Mouse (Mus musculus) midbrain, postnatal 0 days (tissue): ENCODE results near the gene Vti1a. TPM values are rescaled to one million over a fixed set of nuclear protein-coding genes. Genes with fewer than 3 reads are reported as not detected.
A peak's percentile ranks its signal among the peaks of the same experiment; 100 is the strongest.

Source experiments
- ATAC-seq: fragments of 200-750 bp; cut with Nextera tagmentation; 2 replicates; pipeline ENCODE4 v1.8.0; 2017; ENCODE audit warnings: moderate number of reproducible peaks, mild to moderate bottlenecking, moderate TSS enrichment, moderate library complexity; ENCODE audit not compliant: low FRiP score
- DNase-seq: peaks from one replicate; pipeline ENCODE4 v3.0.0-alpha.2; 2015; ENCODE audit warnings: low spot score
- H3K27ac ChIP-seq: fragments of 300-500 bp; sonication (generic); 2 replicates; pipeline ENCODE4 v1.5.1; 2014; ENCODE audit warnings: low read depth, mild to moderate bottlenecking, low read length, mixed read lengths
- H3K27me3 ChIP-seq: fragments of 300-500 bp; sonication (generic); 2 replicates; pipeline ENCODE4 v1.6.1; 2014; ENCODE audit warnings: low read length, control low read depth, mixed read lengths; ENCODE audit not compliant: insufficient read depth
- H3K36me3 ChIP-seq: fragments of 300-500 bp; sonication (generic); 2 replicates; pipeline ENCODE4 v1.6.1; 2014; ENCODE audit warnings: low read length, control low read depth, mixed read lengths; ENCODE audit not compliant: insufficient read depth
- H3K4me1 ChIP-seq: fragments of 300-500 bp; sonication (generic); 2 replicates; pipeline ENCODE4 v1.6.1; 2014; ENCODE audit warnings: mild to moderate bottlenecking, control low read depth, antibody characterized with exemption, low read length, mixed read lengths; ENCODE audit not compliant: insufficient read depth
- H3K4me2 ChIP-seq: fragments of 300-500 bp; sonication (generic); 2 replicates; pipeline ENCODE4 v1.6.1; 2014; ENCODE audit warnings: low read depth, mild to moderate bottlenecking, low read length, mixed read lengths; ENCODE audit not compliant: poor library complexity, severe bottlenecking
- H3K4me3 ChIP-seq: fragments of 300-500 bp; sonication (generic); 2 replicates; pipeline ENCODE4 v1.5.1; 2014; ENCODE audit warnings: low read depth, mild to moderate bottlenecking, low read length, moderate library complexity
- H3K9ac ChIP-seq: fragments of 300-500 bp; sonication (generic); replicated peaks from 2 replicates; pipeline ENCODE4 v1.6.1; 2014; ENCODE audit warnings: mild to moderate bottlenecking, low read length, moderate library complexity, mixed read lengths; ENCODE audit not compliant: poor library complexity, severe bottlenecking
- H3K9me3 ChIP-seq: fragments of 300-500 bp; sonication (generic); 2 replicates; pipeline ENCODE4 v1.6.1; 2016; ENCODE audit warnings: low read length, control low read depth
- CTCF ChIP-seq: IDR thresholded peaks from 2 replicates; pipeline ENCODE4 v1.5.1; 2016; ENCODE audit warnings: antibody characterized with exemption, mild to moderate bottlenecking
- WGBS: fragments of 180-500 bp; shearing (Covaris S2); extraction: QIAGEN DNeasy Blood & Tissue Kit; methylation state at CpG from one replicate; pipeline ENCODE4 v1.1.7; 2014; 5-methylcytosine and 5-hydroxymethylcytosine counted together
- polyA plus RNA-seq: library from polyadenylated mRNA; unstranded; fragments of >200 nt; fragmentation: Nextera tagmentation; extraction: Ambion mirVana; gene quantifications from 2 replicates; pipeline ENCODE4 v1.2.1, GENCODE M21; 2015
- total RNA-seq: library from RNA; depleted of rRNA; stranded (reverse); fragments of >200 nt; gene quantifications from 2 replicates; pipeline ENCODE4 v1.2.3, GENCODE M21; 2014

The Vti1a gene
- total and polyA plus RNA-seq, 2 experiments from 2014 or later: 34.2 to 43.2 TPM

- no peak for DNase-seq
- Histone ChIP-seq H3K9ac (no peak overlapping the region), H3K9me3 (no peaks in the 10 kb centered on the region), H3K4me2 (no peak overlapping the region), H3K4me3 (no peak overlapping the region), H3K36me3 (no peaks in the 10 kb centered on the region), H3K27ac (no peak overlapping the region), H3K27me3 (no peaks in the 10 kb centered on the region), H3K4me1 (0 out of 2 replicates have a peak, but pooled peaks cover 3% of the 10 kb centered on the region)
- whole genome bisulfite sequencing: 55% methylated on average over 6 of the region's 6 CpGs
- TF ChIP-seq CTCF: no peak
- no peak for ATAC-seq
Observed at GRCm38 (mm10) chr19:55340521-55340920, 24.4 kb downstream of the Vti1a start.

GRCm38 (mm10) chr19:55341377-55341776, 25.3 kb downstream of the Vti1a start:
- WGBS: 49% methylated on average over 3 of the region's 3 CpGs
- peak; percentile 28 for DNase-seq

GRCm38 (mm10) chr19:55342423-55342822, 26.3 kb downstream of the Vti1a start:
- DNase-seq (no peak), ATAC-seq (no peak)
- H3K9me3 ChIP-seq: no peaks in the 10 kb centered on the region
- H3K27ac ChIP-seq: no peak overlapping the region
- no peak for TF ChIP-seq CTCF
- 91% methylated on average over 7 of the region's 7 CpGs for WGBS
- H3K9ac ChIP-seq: no peak overlapping the region
- no peaks in the 10 kb centered on the region for H3K36me3 ChIP-seq
- H3K4me2 ChIP-seq: no peak overlapping the region
- 0 out of 2 replicates have a peak, but pooled peaks cover 3% of the 10 kb centered on the region for H3K4me1 ChIP-seq
- H3K27me3 ChIP-seq: no peaks in the 10 kb centered on the region
- H3K4me3 ChIP-seq: no peak overlapping the region

More at GRCm38 (mm10) chr19:55341377-55341776, 25.3 kb downstream of the Vti1a start:
- Histone ChIP-seq H3K27me3 (no peaks in the 10 kb centered on the region), H3K4me1 (0 out of 2 replicates have a peak, but pooled peaks cover 3% of the 10 kb centered on the region), H3K36me3 (no peaks in the 10 kb centered on the region), H3K4me2 (no peak overlapping the region), H3K9me3 (no peaks in the 10 kb centered on the region), H3K4me3 (no peak overlapping the region), H3K9ac (no peak overlapping the region), H3K27ac (no peak overlapping the region)
- ATAC-seq: no peak
- peak; percentile 74 for TF ChIP-seq CTCF

- H3K4me2 ChIP-seq: no peak overlapping the region
- H3K4me1 ChIP-seq: 0 out of 2 replicates have a peak, but pooled peaks cover 3% of the 10 kb centered on the region
- H3K9me3 ChIP-seq: no peaks in the 10 kb centered on the region
- DNase-seq: no peak
- WGBS: 86% methylated on average over 9 of the region's 9 CpGs
- ATAC-seq: no peak
- H3K4me3 ChIP-seq: no peak overlapping the region
- H3K27me3 ChIP-seq: no peaks in the 10 kb centered on the region
- no peak overlapping the region for H3K27ac ChIP-seq
- TF ChIP-seq CTCF: no peak
- no peak overlapping the region for H3K9ac ChIP-seq
- no peaks in the 10 kb centered on the region for H3K36me3 ChIP-seq
Observed at GRCm38 (mm10) chr19:55343274-55343673, 27.2 kb downstream of the Vti1a start.

- Histone ChIP-seq H3K4me3 (no peak overlapping the region), H3K36me3 (no peaks in the 10 kb centered on the region), H3K9ac (no peak overlapping the region), H3K4me1 (no peaks in the 10 kb centered on the region; the same call in 1 of the 2 replicates), H3K4me2 (no peak overlapping the region), H3K9me3 (no peaks in the 10 kb centered on the region), H3K27me3 (no peaks in the 10 kb centered on the region), H3K27ac (no peak overlapping the region)
- DNase-seq (no peak), ATAC-seq (no peak)
- 89% methylated on average over 3 of the region's 3 CpGs for WGBS
- no peak for TF ChIP-seq CTCF
Observed at GRCm38 (mm10) chr19:55348187-55348586, 32.1 kb downstream of the Vti1a start.

- WGBS: 68% methylated on average over 9 of the region's 9 CpGs
- no peak overlapping the region for H3K4me2 ChIP-seq
- H3K9ac ChIP-seq: no peak overlapping the region
- H3K36me3 ChIP-seq: no peaks in the 10 kb centered on the region
- no peaks in the 10 kb centered on the region for H3K9me3 ChIP-seq
- no peaks in the 10 kb centered on the region for H3K27me3 ChIP-seq
- DNase-seq (peak; percentile 12), ATAC-seq (no peak)
- H3K4me1 ChIP-seq: no peaks in the 10 kb centered on the region; the same call in 1 of the 2 replicates
- no peak overlapping the region for H3K4me3 ChIP-seq
- no peak overlapping the region for H3K27ac ChIP-seq
- no peak for TF ChIP-seq CTCF
Observed at GRCm38 (mm10) chr19:55350673-55351378, 34.7 kb downstream of the Vti1a start.
